Mouse (Mus musculus) brain, adult 2 months (tissue): Measurements from ENCODE around the gene Akip1.

Experiments used
- DNase-seq: peaks from one replicate; pipeline ENCODE4 v3.0.0; 2011; ENCODE audit warnings: low read depth, low spot score

The Akip1 gene

GRCm38 (mm10) chr7:109707023-109707785 lies 3.7 kb downstream of the Akip1 start:
- peak; percentile 88 for DNase-seq

DNA sequence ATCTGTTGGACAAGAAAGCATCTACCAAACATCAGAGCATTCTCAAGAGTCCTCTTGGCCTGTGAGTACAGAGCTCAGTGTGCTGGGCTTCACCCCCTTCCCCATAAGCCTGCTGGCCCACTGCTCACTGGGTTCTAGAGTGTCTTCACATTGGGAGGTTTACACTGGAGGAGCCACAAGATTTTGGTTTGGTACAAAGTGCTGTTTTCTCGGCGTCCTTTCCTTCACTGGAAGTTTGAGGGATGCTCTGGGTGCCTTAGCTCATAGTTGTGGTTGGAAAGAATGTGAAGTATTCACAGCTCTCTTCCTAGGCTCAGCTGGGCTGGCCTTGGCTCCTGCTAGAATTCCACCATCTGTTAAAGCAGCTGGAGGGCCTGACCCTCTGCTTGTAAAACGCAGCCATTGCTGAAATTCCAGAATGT lies 5.5 kb downstream of the Akip1 start:
- peak; percentile 30 for DNase-seq

DNA sequence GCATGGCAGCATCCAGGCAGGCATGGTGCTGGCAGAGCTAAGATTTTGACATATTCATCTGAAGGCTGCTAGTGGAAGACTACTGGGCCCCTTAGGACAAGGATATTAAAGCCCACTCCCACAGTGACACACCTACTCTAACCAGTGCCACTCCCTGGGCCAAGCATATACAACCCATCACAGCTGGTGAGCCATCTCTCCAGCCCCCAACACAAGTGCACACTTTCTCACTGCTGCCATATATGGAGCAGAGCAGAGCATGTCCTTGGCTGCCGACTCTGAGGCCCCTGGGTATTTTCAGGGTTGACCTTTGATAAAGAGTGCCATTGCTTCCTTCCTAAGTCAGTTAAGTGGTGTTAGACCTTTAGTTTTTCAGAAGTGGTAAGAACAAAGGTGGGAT lies 6.6 kb downstream of the Akip1 start:
- DNase-seq, result no peak

DNA sequence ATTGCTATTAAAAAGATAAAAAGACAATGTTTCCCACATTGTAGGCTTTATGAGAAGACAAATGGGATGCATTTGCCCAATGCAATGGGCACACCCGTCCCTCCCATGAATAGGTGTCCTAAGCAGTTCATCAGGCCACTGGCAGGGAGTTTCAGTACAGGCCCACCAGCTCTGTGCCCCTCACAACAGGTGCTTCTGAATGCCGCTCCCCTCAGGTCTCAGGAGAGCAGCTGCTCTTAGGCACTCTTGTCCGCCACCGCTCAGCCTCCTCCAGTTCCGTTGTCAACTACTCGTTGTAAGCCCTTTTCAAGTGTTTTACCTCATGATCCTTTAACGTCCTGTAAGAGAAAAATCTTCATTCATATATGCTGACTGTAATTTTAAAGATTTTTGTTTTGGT lies 8.7 kb downstream of the Akip1 start:
- no peak for DNase-seq

DNA sequence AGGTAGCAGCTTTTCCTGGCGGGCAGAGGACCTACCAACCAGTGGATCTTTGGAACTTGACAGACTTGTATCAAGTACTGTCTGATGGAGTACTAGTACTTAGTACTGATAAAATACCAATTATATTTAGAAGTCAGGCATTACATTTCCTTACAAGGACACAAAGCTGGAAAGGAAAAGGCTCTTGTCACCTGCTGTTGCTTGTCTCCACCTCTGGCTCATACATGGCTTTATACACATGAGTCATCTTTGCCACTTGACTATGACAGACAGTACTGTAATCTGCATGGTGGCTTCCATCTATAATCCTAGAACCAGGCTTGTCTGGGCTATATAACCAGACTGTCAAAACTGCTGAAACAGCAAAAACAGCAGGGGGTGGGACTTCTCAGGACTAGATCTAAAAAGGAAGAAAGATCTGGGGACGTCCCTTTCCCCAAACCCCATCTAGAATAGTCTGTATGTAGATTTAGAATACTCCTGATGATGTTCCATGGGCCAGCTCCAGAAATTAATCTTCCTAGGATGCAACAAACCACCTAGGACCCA lies 10.0 kb downstream of the Akip1 start:
- no peak for DNase-seq

GRCm38 (mm10) chr7:109719286-109719685 lies 15.8 kb downstream of the Akip1 start:
- peak; percentile 85 for DNase-seq

- DNase-seq, result no peak
Measured at GRCm38 (mm10) chr7:109722618-109723017, 19.1 kb downstream of the Akip1 start.

GRCm38 (mm10) chr7:109723114-109723513 lies 19.6 kb downstream of the Akip1 start:
- DNase-seq, result no peak

DNA sequence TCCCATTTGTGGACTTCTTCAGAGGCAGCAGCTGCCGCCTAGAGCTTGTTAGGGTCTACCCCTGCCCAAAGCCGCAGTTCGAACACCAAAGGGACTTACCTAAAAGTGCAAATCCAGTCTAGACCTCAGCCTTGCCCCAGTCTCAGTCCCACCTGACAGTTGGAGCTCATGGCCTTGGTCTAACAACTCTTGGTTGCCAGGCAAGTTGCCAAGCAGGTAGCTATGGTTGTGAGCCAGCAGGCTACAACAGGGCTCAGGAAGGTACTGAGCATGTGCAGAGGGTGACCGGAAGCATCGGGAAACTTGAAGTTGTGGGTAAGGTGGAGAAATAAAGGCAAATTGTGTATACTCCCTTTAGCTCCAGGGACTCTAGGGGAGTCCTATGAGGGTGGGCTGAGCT lies 20.2 kb downstream of the Akip1 start, which contains the start of gene BC051019:
BC051019 (minus strand) TSS at position 154 of the 400 bp plus-strand sequence.
- no peak for DNase-seq

DNA sequence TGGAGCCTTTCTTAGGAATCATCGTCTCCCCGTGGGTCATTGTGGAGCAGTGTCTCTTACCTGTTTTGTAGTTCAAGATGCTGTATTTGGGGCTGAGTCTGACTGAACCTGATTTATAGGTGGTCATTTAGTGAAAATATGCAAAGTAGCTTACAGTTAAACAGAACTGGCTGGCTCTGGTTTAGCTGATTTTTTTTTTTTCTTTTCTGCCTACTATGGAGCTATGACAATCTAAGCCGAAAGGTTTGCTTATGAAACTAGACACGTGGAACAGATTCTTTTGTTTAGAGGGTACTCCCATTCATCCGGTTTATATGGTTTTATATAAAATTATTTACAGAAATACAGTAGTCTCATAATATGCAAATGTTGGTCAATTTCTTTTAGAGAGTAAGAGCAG lies 28.1 kb downstream of the Akip1 start, which contains the start of gene Ascl3:
Ascl3 (minus strand) TSS at position 101 of the 400 bp plus-strand sequence.
- no peak for DNase-seq

- no peak for DNase-seq
Measured at GRCm38 (mm10) chr7:109734806-109735205, 31.3 kb downstream of the Akip1 start.

DNA sequence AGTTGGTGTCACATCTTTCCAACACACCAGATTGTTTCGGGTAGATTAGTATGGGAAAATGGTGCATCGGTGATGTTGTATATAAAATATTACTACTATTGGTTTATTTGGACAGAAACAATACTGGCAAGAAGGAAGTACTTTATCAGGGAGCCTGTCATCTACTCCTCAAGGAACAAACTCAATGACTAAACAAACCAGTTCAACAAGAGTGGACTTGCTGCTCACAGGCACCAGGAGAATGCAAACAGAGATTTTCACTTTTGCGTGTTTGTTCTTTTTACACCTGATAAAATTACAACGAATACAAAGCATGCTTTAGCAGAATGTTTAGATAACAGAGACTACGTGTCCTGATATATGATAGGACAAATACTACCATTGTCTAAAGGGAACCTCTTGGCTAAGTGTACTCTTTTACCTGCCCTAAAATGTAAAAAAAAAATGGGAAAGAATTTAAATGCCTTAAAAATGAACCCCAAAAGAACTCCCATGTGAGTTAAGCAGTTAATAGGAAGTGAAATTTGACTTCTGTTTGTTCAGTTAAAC lies 36.4 kb downstream of the Akip1 start:
- no peak for DNase-seq

GRCm38 (mm10) chr7:109741060-109741459 lies 37.6 kb downstream of the Akip1 start:
- no peak for DNase-seq

- no peak for DNase-seq
Measured at GRCm38 (mm10) chr7:109741703-109742102, 38.2 kb downstream of the Akip1 start.

GRCm38 (mm10) chr7:109747747-109748146 lies 44.3 kb downstream of the Akip1 start:
- no peak for DNase-seq

DNA sequence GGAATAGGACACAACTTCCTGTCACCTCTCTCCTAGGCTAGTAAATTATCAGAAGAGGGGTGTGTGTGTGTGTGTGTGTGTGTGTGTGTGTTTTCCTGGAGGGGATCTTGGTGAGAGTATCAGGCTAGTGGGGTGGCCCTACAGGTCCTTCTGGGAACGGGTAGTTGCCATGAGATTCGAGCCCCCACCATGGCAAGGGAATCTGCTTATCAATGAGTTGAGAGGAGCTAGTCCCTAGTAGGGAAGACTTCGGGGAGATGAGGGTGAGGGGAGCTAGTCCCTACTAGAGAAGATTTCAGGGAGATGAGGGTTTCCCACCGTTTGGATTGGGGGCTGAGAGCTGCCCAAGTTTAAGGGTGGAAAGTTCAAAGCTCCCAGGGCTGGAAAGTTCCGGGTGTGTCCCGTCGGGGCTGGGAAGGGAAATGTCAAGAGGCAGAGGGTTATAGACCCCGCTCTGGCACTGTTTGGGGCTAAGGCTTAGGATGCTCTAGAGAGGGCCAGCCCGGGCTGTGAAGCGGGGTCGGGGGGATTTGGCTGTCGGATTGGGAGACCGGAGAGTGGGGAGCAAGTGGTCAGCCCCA lies 48.0 kb downstream of the Akip1 start:
- DNase-seq, result no peak

GRCm38 (mm10) chr7:109752008-109752925 lies 48.8 kb downstream of the Akip1 start, which contains the start of gene Tmem9b:
Gene Tmem9b, minus strand, starts transcription at chr7:109752875.
- DNase-seq, result peak; percentile 90

GRCm38 (mm10) chr7:109754034-109754433 lies 50.5 kb downstream of the Akip1 start:
- DNase-seq, result no peak

GRCm38 (mm10) chr7:109756291-109756690 lies 52.8 kb downstream of the Akip1 start:
- no peak for DNase-seq
